Mouse (Mus musculus) small intestine, adult 2 months (tissue): ENCODE data around the gene Mccc1.

Source experiments
- CTCF ChIP-seq: fragments of 200-500 bp; IDR thresholded peaks from 2 replicates; pipeline ENCODE4 v1.5.1; 2012; ENCODE audit warnings: low read depth, mild to moderate bottlenecking, control low read depth, inconsistent platforms, low read length, moderate library complexity, mixed read lengths; ENCODE audit not compliant: insufficient replicate concordance, insufficient read length; ENCODE audit errors: extremely low read depth
- POLR2A ChIP-seq: fragments of 200-500 bp; IDR thresholded peaks from 2 replicates; pipeline ENCODE4 v1.6.1; 2012; ENCODE audit warnings: low read depth, mild to moderate bottlenecking, control low read depth, inconsistent platforms, low read length, moderate library complexity

GRCm38 (mm10) chr3:35937345-35937744 lies 63.1 kb downstream of the Mccc1 start, which contains the start of gene Dcun1d1:
- TF ChIP-seq CTCF (no peak), POLR2A (no peak)
